17 mouse cellular contexts compared by ENCODE assay signal in genomic region chr13:106904637-106905036, GRCm38 (mm10).
"Had no signal": no experiment of that assay in that cellular context is flagged by ENCODE, and none has a peak within 500 bp of the region (broad histone marks: within the 10 kb centered on the region; RNA-seq: fewer than 3 reads in every experiment).

No protein-coding gene starts in this region.

- H3K4me2 ChIP-seq: heart, embryonic 11.5 days; heart, embryonic 12.5 days; heart, embryonic 13.5 days; heart, embryonic 15.5 days; hindbrain, embryonic 12.5 days; hindbrain, embryonic 13.5 days; hindbrain, embryonic 14.5 days; hindbrain, embryonic 15.5 days; kidney, embryonic 15.5 days had no signal

- H3K4me1 ChIP-seq: hindbrain, embryonic 10.5 days; hindbrain, embryonic 15.5 days; kidney, embryonic 15.5 days had no signal

- H3K27me3 ChIP-seq: heart, embryonic 12.5 days; heart, embryonic 13.5 days; heart, embryonic 15.5 days; hindbrain, embryonic 12.5 days; hindbrain, embryonic 13.5 days; hindbrain, embryonic 15.5 days; kidney, embryonic 15.5 days had no signal

- H3K9me3 ChIP-seq: heart, embryonic 10.5 days; heart, embryonic 12.5 days; heart, embryonic 13.5 days; heart, embryonic 15.5 days; hindbrain, embryonic 10.5 days; hindbrain, embryonic 12.5 days; hindbrain, embryonic 13.5 days; hindbrain, embryonic 15.5 days; kidney, embryonic 15.5 days had no signal

- H3K9ac ChIP-seq: heart, embryonic 12.5 days; heart, embryonic 13.5 days; heart, embryonic 15.5 days; hindbrain, embryonic 12.5 days; hindbrain, embryonic 13.5 days; hindbrain, embryonic 14.5 days; hindbrain, embryonic 15.5 days; kidney, embryonic 15.5 days had no signal

- H3K4me3 ChIP-seq: heart, embryonic 10.5 days; heart, embryonic 12.5 days; heart, embryonic 13.5 days; heart, embryonic 15.5 days; hindbrain, embryonic 10.5 days; hindbrain, embryonic 12.5 days; hindbrain, embryonic 13.5 days; hindbrain, embryonic 15.5 days; kidney, embryonic 15.5 days; layer of hippocampus, adult 2 months; left cerebral cortex, adult 2 months had no signal

- H3K27ac ChIP-seq: heart, embryonic 10.5 days; heart, embryonic 13.5 days; heart, embryonic 15.5 days; hindbrain, embryonic 10.5 days; hindbrain, embryonic 12.5 days; hindbrain, embryonic 13.5 days; hindbrain, embryonic 14.5 days; hindbrain, embryonic 15.5 days; hindbrain, postnatal 0 days; kidney, embryonic 15.5 days; kidney, postnatal 0 days; layer of hippocampus, adult 2 months; left cerebral cortex, adult 2 months had no signal

- ATAC-seq: hindbrain, embryonic 16.5 days; hindbrain, postnatal 0 days; inflammation-experienced regulatory T-cells, adult 6 months had no signal
